Mouse (Mus musculus) liver, embryonic 16.5 days (tissue): Measurements from ENCODE around the gene Ccdc167. TPM values are rescaled to one million over a fixed set of nuclear protein-coding genes. Genes with fewer than 3 reads are reported as not detected.

Experiments used
- ATAC-seq: fragments of 200-750 bp; cut with Nextera tagmentation; 2 replicates; pipeline ENCODE4 v1.8.0; 2017; ENCODE audit warnings: low read depth, mild to moderate bottlenecking, moderate number of reproducible peaks, moderate library complexity
- H3K27ac ChIP-seq: fragments of 300-500 bp; sonication (generic); 2 replicates; pipeline ENCODE4 v1.5.1; 2014; ENCODE audit warnings: mild to moderate bottlenecking, low read length
- H3K27me3 ChIP-seq: fragments of 300-500 bp; sonication (generic); 2 replicates; pipeline ENCODE4 v1.6.1; 2014; ENCODE audit warnings: low read depth, low read length, mixed read lengths; ENCODE audit not compliant: control insufficient read depth, insufficient read depth
- H3K36me3 ChIP-seq: fragments of 300-500 bp; sonication (generic); 2 replicates; pipeline ENCODE4 v1.6.1; 2014; ENCODE audit warnings: mild to moderate bottlenecking; ENCODE audit not compliant: control insufficient read depth, insufficient read depth
- H3K4me1 ChIP-seq: fragments of 300-500 bp; sonication (generic); 2 replicates; pipeline ENCODE4 v1.6.1; 2014; ENCODE audit warnings: low read depth, low read length, mixed read lengths; ENCODE audit not compliant: control insufficient read depth
- H3K4me2 ChIP-seq: fragments of 300-500 bp; sonication (generic); 2 replicates; pipeline ENCODE4 v1.6.1; 2014; ENCODE audit warnings: low read depth, low read length, mixed read lengths
- H3K4me3 ChIP-seq: fragments of 300-500 bp; sonication (generic); 2 replicates; pipeline ENCODE4 v1.5.1; 2014; ENCODE audit warnings: low read depth, mild to moderate bottlenecking, low read length
- H3K9ac ChIP-seq: fragments of 300-500 bp; sonication (generic); 2 replicates; pipeline ENCODE4 v1.6.1; 2014; ENCODE audit warnings: low read depth, low read length
- H3K9me3 ChIP-seq: fragments of 300-500 bp; sonication (generic); replicated peaks from 2 replicates; pipeline ENCODE4 v1.6.1; 2016; ENCODE audit warnings: low read length; ENCODE audit not compliant: control insufficient read depth
- WGBS: fragments of 180-500 bp; shearing (Covaris S2); extraction: QIAGEN DNeasy Blood & Tissue Kit; methylation state at CpG from one replicate; pipeline ENCODE4 v1.1.7; 2014; ENCODE audit not compliant: insufficient replicate concordance; 5-methylcytosine and 5-hydroxymethylcytosine counted together
- polyA plus RNA-seq: library from polyadenylated mRNA; unstranded; fragments of >200 nt; fragmentation: Nextera tagmentation; extraction: Ambion mirVana; gene quantifications from 2 replicates; pipeline ENCODE4 v1.2.1, GENCODE M21; 2015

Ccdc167 gene
- polyA plus RNA-seq, 1 experiment from 2014 or later, result 6.8 TPM

- Histone ChIP-seq H3K27ac (no peak overlapping the region), H3K9ac (no peak overlapping the region), H3K4me3 (no peak overlapping the region), H3K4me2 (no peak overlapping the region), H3K9me3 (no peaks in the 10 kb centered on the region), H3K36me3 (no peaks in the 10 kb centered on the region), H3K27me3 (no peaks in the 10 kb centered on the region), H3K4me1 (peaks cover 15% of the 10 kb centered on the region)
- ATAC-seq, result no peak
- WGBS, result 72% methylated on average over 11 of the region's 11 CpGs
These were observed 6.2 kb downstream of the Ccdc167 start for GRCm38 (mm10) chr17:29710562-29711044.

GRCm38 (mm10) chr17:29708783-29709182, 8.1 kb downstream of the Ccdc167 start:
- H3K27ac ChIP-seq, result no peak overlapping the region
- 0 out of 2 replicates have a peak, but pooled peaks have one; percentile 26 for ATAC-seq
- no peaks in the 10 kb centered on the region; the same call in none of the 2 replicates for H3K36me3 ChIP-seq
- H3K4me3 ChIP-seq, result no peak overlapping the region
- H3K27me3 ChIP-seq, result no peaks in the 10 kb centered on the region
- WGBS, result 51% methylated on average over 5 of the region's 5 CpGs
- no peaks in the 10 kb centered on the region for H3K9me3 ChIP-seq
- no peak overlapping the region for H3K9ac ChIP-seq
- H3K4me2 ChIP-seq, result no peak overlapping the region
- peaks cover 15% of the 10 kb centered on the region for H3K4me1 ChIP-seq

- no peak overlapping the region for H3K9ac ChIP-seq
- ATAC-seq, result no peak
- H3K4me3 ChIP-seq, result no peak overlapping the region
- H3K4me1 ChIP-seq, result peaks cover 15% of the 10 kb centered on the region
- H3K27me3 ChIP-seq, result no peaks in the 10 kb centered on the region
- no peaks in the 10 kb centered on the region for H3K9me3 ChIP-seq
- no peak overlapping the region for H3K27ac ChIP-seq
- no peaks in the 10 kb centered on the region; the same call in none of the 2 replicates for H3K36me3 ChIP-seq
- 74% methylated on average over 5 of the region's 5 CpGs for WGBS
- H3K4me2 ChIP-seq, result no peak overlapping the region
These were observed 9.8 kb downstream of the Ccdc167 start for GRCm38 (mm10) chr17:29706981-29707545.

GRCm38 (mm10) chr17:29705881-29706280, 11.0 kb downstream of the Ccdc167 start:
- H3K4me3 ChIP-seq, result no peak overlapping the region
- H3K9ac ChIP-seq, result no peak overlapping the region
- no peak overlapping the region for H3K4me2 ChIP-seq
- H3K36me3 ChIP-seq, result peaks cover 6% of the 10 kb centered on the region
- H3K4me1 ChIP-seq, result peaks cover 10% of the 10 kb centered on the region
- H3K27me3 ChIP-seq, result no peaks in the 10 kb centered on the region
- ATAC-seq, result no peak
- no peak overlapping the region for H3K27ac ChIP-seq
- WGBS, result 70% methylated on average over 5 of the region's 5 CpGs
- no peaks in the 10 kb centered on the region for H3K9me3 ChIP-seq

- Histone ChIP-seq H3K4me3 (no peak overlapping the region), H3K27me3 (no peaks in the 10 kb centered on the region), H3K9me3 (no peaks in the 10 kb centered on the region), H3K9ac (no peak overlapping the region), H3K4me1 (peaks cover 8% of the 10 kb centered on the region), H3K27ac (no peak overlapping the region), H3K36me3 (peaks cover 15% of the 10 kb centered on the region), H3K4me2 (no peak overlapping the region)
- 0 out of 2 replicates have a peak, but pooled peaks have one; percentile 39 for ATAC-seq
- WGBS, result 44% methylated on average over 3 of the region's 3 CpGs
These were observed 12.1 kb downstream of the Ccdc167 start for GRCm38 (mm10) chr17:29704781-29705180.

- WGBS, result 59% methylated on average over 4 of the region's 4 CpGs
- ATAC-seq, result no peak
- peaks cover 30% of the 10 kb centered on the region for H3K36me3 ChIP-seq
These were observed 13.7 kb downstream of the Ccdc167 start for GRCm38 (mm10) chr17:29702938-29703710.

GRCm38 (mm10) chr17:29700573-29700972, 16.3 kb downstream of the Ccdc167 start:
- H3K27me3 ChIP-seq, result no peaks in the 10 kb centered on the region

More at GRCm38 (mm10) chr17:29702938-29703710, 13.7 kb downstream of the Ccdc167 start:
- Histone ChIP-seq H3K27ac (no peak overlapping the region), H3K9me3 (no peaks in the 10 kb centered on the region), H3K4me2 (no peak overlapping the region), H3K9ac (no peak overlapping the region), H3K4me1 (no peaks in the 10 kb centered on the region; the same call in 1 of the 2 replicates), H3K27me3 (no peaks in the 10 kb centered on the region), H3K4me3 (no peak overlapping the region)

GRCm38 (mm10) chr17:29698421-29698820, 18.4 kb downstream of the Ccdc167 start:
- Histone ChIP-seq H3K27ac (no peak overlapping the region), H3K4me3 (no peak overlapping the region), H3K4me1 (no peaks in the 10 kb centered on the region; the same call in 1 of the 2 replicates), H3K9ac (no peak overlapping the region), H3K36me3 (peaks cover 60% of the 10 kb centered on the region), H3K27me3 (no peaks in the 10 kb centered on the region), H3K4me2 (no peak overlapping the region), H3K9me3 (no peaks in the 10 kb centered on the region)
- WGBS, result 88% methylated on average over 6 of the region's 6 CpGs
- ATAC-seq, result no peak

More at GRCm38 (mm10) chr17:29700573-29700972, 16.3 kb downstream of the Ccdc167 start:
- no peak overlapping the region for H3K9ac ChIP-seq
- no peak for ATAC-seq
- WGBS, result 86% methylated on average over 7 of the region's 7 CpGs
- no peak overlapping the region for H3K27ac ChIP-seq
- H3K4me3 ChIP-seq, result no peak overlapping the region
- H3K4me1 ChIP-seq, result no peaks in the 10 kb centered on the region; the same call in 1 of the 2 replicates
- peaks cover 45% of the 10 kb centered on the region for H3K36me3 ChIP-seq
- H3K4me2 ChIP-seq, result no peak overlapping the region
- H3K9me3 ChIP-seq, result no peaks in the 10 kb centered on the region

- Histone ChIP-seq H3K9me3 (no peaks in the 10 kb centered on the region), H3K27ac (no peak overlapping the region)
- 92% methylated on average over 8 of the region's 8 CpGs for WGBS
These were observed 19.9 kb downstream of the Ccdc167 start for GRCm38 (mm10) chr17:29696940-29697339.

More at GRCm38 (mm10) chr17:29696940-29697339, 19.9 kb downstream of the Ccdc167 start:
- no peak overlapping the region for H3K4me3 ChIP-seq
- no peak overlapping the region for H3K4me2 ChIP-seq
- H3K36me3 ChIP-seq, result peaks cover 62% of the 10 kb centered on the region
- H3K27me3 ChIP-seq, result no peaks in the 10 kb centered on the region
- H3K4me1 ChIP-seq, result no peaks in the 10 kb centered on the region; the same call in 1 of the 2 replicates
- ATAC-seq, result no peak
- H3K9ac ChIP-seq, result no peak overlapping the region
